Mouse (Mus musculus): ENCODE measurements at regions not wholly inside any gene's neighbourhood (a gene's known extent, or its start where the extent isn't known, plus 50 kb on each side); places are given as distances from the start of the nearest gene placed in this dataset.

- no peak for DNase-seq (ENCODE audit: extremely low spot score)
Measured at GRCm38 (mm10) chr9:6608428-6609283, 339.0 kb upstream of the Ddi1 start.
